Mouse (Mus musculus) heart, embryonic 14.5 days (tissue): ENCODE data around the gene Ptprf. TPM values are rescaled to one million over a fixed set of nuclear protein-coding genes. Genes with fewer than 3 reads are reported as not detected.

ENCODE experiments used
- ATAC-seq: fragments of 200-750 bp; cut with Nextera tagmentation; 2 replicates; pipeline ENCODE4 v1.8.0; 2017; ENCODE audit warnings: low read depth, moderate TSS enrichment; ENCODE audit not compliant: insufficient number of reproducible peaks, insufficient read depth, low FRiP score
- H3K27ac ChIP-seq, 2 experiments: fragments of 200-500 bp in 1 of 2; fragments of 300-500 bp in 1 of 2; sonication (generic) in 1 of 2; replicated peaks in 1 of 2; 2 replicates each; pipeline ENCODE4 v1.5.1; 2012 to 2014; ENCODE audit warnings: low read depth in 2 of 2, low read length in 2 of 2, control low read depth in 1 of 2, mild to moderate bottlenecking in 1 of 2, mixed read lengths in 1 of 2; ENCODE audit not compliant: control insufficient read depth in 1 of 2, insufficient read depth in 1 of 2
- H3K27me3 ChIP-seq: fragments of 300-500 bp; sonication (generic); 2 replicates; pipeline ENCODE4 v1.6.1; 2014; ENCODE audit warnings: mild to moderate bottlenecking, low read length, control low read depth; ENCODE audit not compliant: control insufficient read depth, insufficient read depth
- H3K36me3 ChIP-seq: fragments of 300-500 bp; sonication (generic); 2 replicates; pipeline ENCODE4 v1.6.1; 2014; ENCODE audit warnings: mild to moderate bottlenecking, control low read depth, low read length, mixed read lengths; ENCODE audit not compliant: control insufficient read depth, insufficient read depth
- H3K4me1 ChIP-seq, 2 experiments: fragments of 200-500 bp in 1 of 2; fragments of 300-500 bp in 1 of 2; sonication (generic) in 1 of 2; 2 replicates each; pipeline ENCODE4 v1.6.1; 2012 to 2014; ENCODE audit warnings: low read length in 2 of 2, control low read depth in 1 of 2, mixed read lengths in 1 of 2; ENCODE audit not compliant: control insufficient read depth in 2 of 2, insufficient read depth in 2 of 2
- H3K4me2 ChIP-seq: fragments of 300-500 bp; sonication (generic); 2 replicates; pipeline ENCODE4 v1.6.1; 2014; ENCODE audit warnings: mild to moderate bottlenecking, low read length
- H3K4me3 ChIP-seq, 2 experiments: fragments of 200-500 bp in 1 of 2; fragments of 300-500 bp in 1 of 2; sonication (generic) in 1 of 2; 2 replicates each; pipeline ENCODE4 v1.5.1; 2012 to 2014; ENCODE audit warnings: low read length in 2 of 2, mild to moderate bottlenecking in 2 of 2, control low read depth in 1 of 2, low read depth in 1 of 2, moderate library complexity in 1 of 2; ENCODE audit not compliant: control insufficient read depth in 1 of 2, insufficient read depth in 1 of 2
- H3K9ac ChIP-seq: fragments of 300-500 bp; sonication (generic); 2 replicates; pipeline ENCODE4 v1.6.1; 2014; ENCODE audit warnings: mild to moderate bottlenecking, low read length
- H3K9me3 ChIP-seq: fragments of 300-500 bp; sonication (generic); 2 replicates; pipeline ENCODE4 v1.6.1; 2016; ENCODE audit warnings: low read length, control low read depth; ENCODE audit not compliant: control insufficient read depth
- WGBS: fragments of 180-500 bp; shearing (Covaris S2); extraction: QIAGEN DNeasy Blood & Tissue Kit; methylation state at CpG from one replicate; pipeline ENCODE4 v1.1.7; 2014; 5-methylcytosine and 5-hydroxymethylcytosine counted together
- polyA plus RNA-seq: library from polyadenylated mRNA; unstranded; fragments of >200 nt; fragmentation: Nextera tagmentation; extraction: Ambion mirVana; gene quantifications from 2 replicates; pipeline ENCODE4 v1.2.1, GENCODE M21; 2014

The Ptprf gene
- polyA plus RNA-seq, 1 experiment from 2014 or later: 19.7 TPM

DNA sequence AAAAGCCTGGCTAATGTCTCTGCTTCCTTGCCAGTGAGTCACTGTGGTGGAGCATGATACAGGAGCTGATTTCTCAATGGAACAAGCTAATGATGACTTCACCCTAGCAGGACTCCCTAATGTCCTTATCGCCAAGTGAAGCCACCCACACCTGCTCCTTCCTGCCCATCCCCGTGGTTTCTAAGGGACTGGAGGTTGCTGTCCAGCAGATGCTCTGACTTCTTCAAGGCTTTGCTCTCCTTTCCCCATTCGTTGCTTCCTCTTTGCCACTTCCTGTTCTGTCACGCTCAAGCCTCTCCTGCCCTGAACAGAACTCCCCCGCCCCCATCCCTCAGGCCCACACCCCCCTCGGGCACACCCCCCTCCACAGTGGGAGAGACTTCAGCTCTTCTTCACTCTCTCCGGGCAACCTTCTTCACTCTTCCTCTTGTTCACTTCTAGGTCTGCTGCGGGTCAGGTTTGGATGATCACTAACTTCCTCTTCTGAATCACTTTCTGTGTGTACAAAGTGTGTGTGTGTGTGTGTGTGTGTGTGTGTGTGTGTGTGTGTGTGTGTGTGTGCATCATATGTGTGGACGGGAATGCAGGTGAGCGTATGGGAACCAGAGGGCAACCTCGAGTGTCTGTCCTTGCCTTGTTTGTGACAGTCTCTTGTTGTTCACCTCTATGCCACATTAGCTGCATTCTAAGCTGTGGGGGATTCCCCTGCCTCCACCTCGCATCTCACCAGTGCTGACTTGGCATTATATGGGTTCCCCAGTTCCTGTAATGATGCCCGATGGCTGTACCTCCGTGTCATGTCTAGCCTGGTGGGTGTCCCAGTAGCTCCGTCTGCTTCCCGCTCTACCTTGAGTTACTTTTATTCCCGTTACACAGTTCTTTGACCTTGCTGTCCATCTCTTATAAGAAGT, 4.7 kb upstream of the Ptprf start:
- peaks cover 3% of the 10 kb centered on the region; the same call in 1 of the 2 replicates for H3K27me3 ChIP-seq
- H3K27ac ChIP-seq: no peak overlapping the region
- ATAC-seq: no peak
- no peaks in the 10 kb centered on the region for H3K36me3 ChIP-seq
- WGBS: 49% methylated on average over 17 of the region's 17 CpGs
- H3K9ac ChIP-seq: no peak overlapping the region
- H3K4me1 ChIP-seq: peaks cover 11 to 18% of the 10 kb centered on the region in 2 experiments; a peak in 3 of 4 replicates
- no peaks in the 10 kb centered on the region for H3K9me3 ChIP-seq
- no peak overlapping the region for H3K4me2 ChIP-seq
- no peak overlapping the region for H3K4me3 ChIP-seq

DNA sequence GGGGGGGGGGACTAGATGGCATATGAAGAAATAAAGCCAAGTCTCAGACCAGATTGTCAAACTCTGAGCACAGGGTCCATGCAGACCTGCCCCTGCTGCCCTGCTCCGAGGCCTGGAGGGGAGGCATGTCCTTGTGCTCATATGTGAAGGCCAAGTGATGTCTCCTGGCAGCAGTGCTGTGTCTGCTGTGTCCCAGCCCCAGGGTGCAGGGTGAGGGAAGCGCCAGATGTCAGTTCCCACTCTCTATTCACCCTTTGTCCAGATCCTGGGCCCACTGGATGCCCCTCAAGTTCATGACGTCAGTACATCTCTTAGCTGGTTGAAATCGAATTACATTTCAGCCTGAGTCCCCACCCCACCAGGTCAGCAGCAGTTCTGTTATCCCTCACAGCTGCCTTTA, 3.6 kb upstream of the Ptprf start:
- Histone ChIP-seq H3K4me2 (no peak overlapping the region), H3K27ac (no peak overlapping the region), H3K4me3 (no peak overlapping the region), H3K9ac (no peak overlapping the region), H3K4me1 (peaks cover 12 to 20% of the 10 kb centered on the region in 2 experiments; a peak in 3 of 4 replicates), H3K9me3 (no peaks in the 10 kb centered on the region), H3K27me3 (peaks cover 3% of the 10 kb centered on the region; the same call in 1 of the 2 replicates), H3K36me3 (no peaks in the 10 kb centered on the region)
- ATAC-seq: no peak
- 56% methylated on average over 4 of the region's 4 CpGs for WGBS

DNA sequence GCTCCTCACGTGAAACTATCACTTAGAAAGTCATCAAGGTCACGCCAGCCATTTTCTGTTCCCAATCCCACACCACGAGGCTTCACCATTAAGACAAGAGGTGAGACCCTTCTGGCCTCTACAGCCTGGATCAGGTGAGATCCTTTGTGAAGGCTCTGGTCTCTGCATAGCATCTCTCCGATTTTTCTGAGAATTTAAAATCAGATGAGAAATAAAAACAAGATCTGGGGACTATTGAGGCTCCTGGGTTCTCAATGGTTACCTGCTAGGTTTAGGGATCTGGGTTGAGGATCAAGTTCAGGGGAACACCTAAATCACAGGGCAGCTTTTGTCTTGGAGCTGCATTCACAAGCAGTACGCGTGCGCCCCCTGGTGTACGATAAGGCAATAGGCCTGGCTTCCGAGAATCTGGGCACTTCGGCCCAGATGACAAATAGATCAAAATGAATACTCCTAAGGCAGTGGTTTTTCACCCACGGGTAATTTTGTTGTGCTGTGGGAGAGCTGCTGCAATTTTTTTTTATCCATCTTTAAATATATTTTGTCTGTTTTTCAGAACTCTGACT, 1.6 kb upstream of the Ptprf start:
- Histone ChIP-seq H3K27me3 (peaks cover 3% of the 10 kb centered on the region; the same call in 1 of the 2 replicates), H3K4me3 (no peak overlapping the region), H3K9me3 (no peaks in the 10 kb centered on the region), H3K27ac (no peak overlapping the region), H3K9ac (no peak overlapping the region), H3K4me2 (no peak overlapping the region), H3K4me1 (peaks cover 12 to 22% of the 10 kb centered on the region in 2 experiments; a peak in 3 of 4 replicates), H3K36me3 (no peaks in the 10 kb centered on the region)
- WGBS: 9% methylated on average over 11 of the region's 11 CpGs
- ATAC-seq: no peak

DNA sequence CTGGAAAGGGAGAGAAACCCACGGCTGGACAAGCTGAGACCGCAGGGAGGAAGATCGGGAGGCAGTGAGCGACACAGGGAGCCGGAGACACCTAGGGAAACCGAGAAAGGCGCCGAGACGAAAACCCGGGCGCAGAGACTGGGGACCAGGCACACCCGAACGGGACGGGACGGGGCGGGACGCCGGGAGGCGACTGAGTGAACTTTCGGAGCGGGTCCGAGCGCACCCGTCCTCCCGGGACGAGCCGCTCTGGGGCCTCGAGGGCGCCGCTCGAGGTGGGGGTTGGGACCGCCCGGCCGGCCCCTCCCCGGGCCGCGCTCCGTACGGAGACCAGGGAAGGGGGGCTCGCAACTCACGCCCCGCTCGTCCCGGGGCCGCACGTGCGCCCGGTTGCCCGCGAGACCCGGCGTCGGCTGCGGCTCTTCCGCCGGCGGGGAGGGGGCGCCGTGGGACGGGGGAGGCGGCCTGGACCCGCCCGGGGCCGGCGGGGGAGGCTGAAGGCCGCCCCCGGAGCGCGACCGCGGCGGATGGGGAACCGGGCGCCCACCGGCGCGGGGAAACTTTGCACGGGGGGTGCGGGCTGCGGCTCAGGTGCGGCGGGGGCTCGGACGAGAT, 682 bp downstream of the Ptprf start:
- peak overlapping the region; percentile 28 to 82; a peak in 3 of 4 replicates for H3K27ac ChIP-seq
- WGBS: under 1% methylated on average over 57 of the region's 84 CpGs
- no peaks in the 10 kb centered on the region for H3K9me3 ChIP-seq
- H3K27me3 ChIP-seq: no peaks in the 10 kb centered on the region
- H3K9ac ChIP-seq: peak overlapping the region; percentile 92
- peak overlapping the region; percentile 84 for H3K4me2 ChIP-seq
- 0 out of 2 replicates have a peak, but pooled peaks cover 7% of the 10 kb centered on the region for H3K36me3 ChIP-seq
- peak overlapping the region; percentile 74 to 80 for H3K4me3 ChIP-seq
- ATAC-seq: peak; percentile 34
- peaks cover 8 to 16% of the 10 kb centered on the region in 2 experiments; a peak in 3 of 4 replicates for H3K4me1 ChIP-seq

DNA sequence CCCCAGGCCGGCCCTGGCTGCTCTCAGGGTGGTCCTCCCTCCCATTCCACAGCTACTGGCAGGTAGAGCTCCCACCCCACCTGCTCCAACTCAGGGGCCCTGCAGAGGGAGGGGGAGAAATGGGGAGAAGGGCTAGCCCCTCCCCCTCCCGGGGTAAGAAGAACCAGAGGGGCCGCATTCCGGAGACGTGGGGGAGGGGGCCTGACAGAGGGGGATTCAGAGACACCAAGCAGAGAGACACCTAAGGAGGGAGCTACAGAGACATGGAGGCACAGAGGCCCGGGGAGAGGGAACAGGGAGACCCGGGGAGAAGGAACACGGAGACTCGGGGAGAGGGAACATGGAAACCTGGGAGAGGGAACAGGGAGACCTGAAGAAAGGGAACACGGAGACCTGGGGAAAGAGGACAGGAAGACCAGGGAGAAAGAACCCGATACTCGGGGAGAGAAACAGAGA, 1.2 kb downstream of the Ptprf start:
- H3K4me3 ChIP-seq: peak overlapping the region; percentile 74 to 80
- H3K27me3 ChIP-seq: no peaks in the 10 kb centered on the region
- 0 out of 2 replicates have a peak, but pooled peaks cover 7% of the 10 kb centered on the region for H3K36me3 ChIP-seq
- H3K4me1 ChIP-seq: peaks cover 9 to 19% of the 10 kb centered on the region in 2 experiments; a peak in 3 of 4 replicates
- ATAC-seq: no peak; the same call in 1 of the 2 replicates
- H3K9me3 ChIP-seq: no peaks in the 10 kb centered on the region
- H3K27ac ChIP-seq: peak overlapping the region; percentile 28 to 82; a peak in 3 of 4 replicates
- H3K9ac ChIP-seq: peak overlapping the region; percentile 92
- peak overlapping the region; percentile 84 for H3K4me2 ChIP-seq
- 2% methylated on average over 12 of the region's 12 CpGs for WGBS

DNA sequence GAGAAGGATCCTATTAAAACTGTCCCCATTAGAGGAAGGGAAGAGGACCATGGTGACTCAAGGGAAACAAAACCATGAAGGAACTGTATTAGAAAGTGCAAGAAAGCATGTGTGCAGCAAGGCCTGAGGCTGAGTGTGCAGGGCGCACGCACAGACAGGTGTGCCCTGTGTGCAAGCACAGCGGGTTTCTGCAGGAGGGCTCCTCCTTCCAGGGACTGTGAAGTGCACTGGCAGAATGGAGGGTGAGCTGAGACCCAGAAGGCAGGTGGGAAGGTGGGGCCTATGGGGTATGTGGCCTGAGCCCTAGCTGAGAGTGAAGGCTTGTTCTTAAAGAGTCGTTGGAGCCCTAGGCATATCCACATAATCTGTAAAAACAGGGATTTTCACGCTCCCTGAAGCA, 1.9 kb downstream of the Ptprf start:
- WGBS: 66% methylated on average over 5 of the region's 5 CpGs

DNA sequence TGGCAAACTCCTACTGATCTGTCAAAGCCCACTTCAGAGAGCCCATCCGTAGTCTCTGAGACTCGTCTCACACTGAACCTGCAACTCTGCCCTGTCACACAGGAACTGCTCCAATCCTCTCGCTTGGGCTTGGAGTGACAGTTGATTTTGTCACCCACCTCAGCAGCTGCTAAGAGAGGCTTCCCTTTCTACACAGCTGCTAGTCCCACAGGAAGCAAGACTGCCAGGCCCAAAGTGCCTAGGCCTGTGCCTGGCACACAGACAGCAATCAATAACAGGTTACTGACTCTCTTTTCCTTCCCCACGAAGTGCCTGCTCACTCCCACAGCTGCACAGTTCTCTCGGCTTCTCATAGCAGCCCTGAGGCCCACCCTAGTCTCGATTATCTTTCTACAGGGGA, 2.7 kb downstream of the Ptprf start:
- H3K4me2 ChIP-seq: no peak overlapping the region
- peaks cover 9 to 19% of the 10 kb centered on the region in 2 experiments; a peak in 3 of 4 replicates for H3K4me1 ChIP-seq
- ATAC-seq: no peak
- H3K9me3 ChIP-seq: no peaks in the 10 kb centered on the region
- H3K9ac ChIP-seq: no peak overlapping the region
- no peak overlapping the region for H3K27ac ChIP-seq
- no peak overlapping the region for H3K4me3 ChIP-seq
- H3K36me3 ChIP-seq: peaks cover 13% of the 10 kb centered on the region; the same call in 1 of the 2 replicates
- WGBS: 83% methylated on average over 6 of the region's 6 CpGs
- H3K27me3 ChIP-seq: no peaks in the 10 kb centered on the region

More for the DNA sequence above, 1.9 kb downstream of the Ptprf start:
- Histone ChIP-seq H3K9ac (no peak overlapping the region; the same call in 1 of the 2 replicates), H3K4me2 (peak overlapping the region; percentile 84), H3K27me3 (no peaks in the 10 kb centered on the region), H3K36me3 (peaks cover 8% of the 10 kb centered on the region; the same call in 1 of the 2 replicates), H3K27ac (no peak overlapping the region), H3K4me1 (peaks cover 9 to 19% of the 10 kb centered on the region in 2 experiments; a peak in 3 of 4 replicates), H3K9me3 (no peaks in the 10 kb centered on the region), H3K4me3 (no peak overlapping the region)
- no peak for ATAC-seq
